Mouse (Mus musculus): ENCODE data around the gene Rreb1. TPM values are rescaled to one million over a fixed set of nuclear protein-coding genes. Genes with fewer than 3 reads are reported as not detected.

The Rreb1 gene
- polyA plus RNA-seq, 1 experiment from 2014 or later, result 11.4 TPM

DNA sequence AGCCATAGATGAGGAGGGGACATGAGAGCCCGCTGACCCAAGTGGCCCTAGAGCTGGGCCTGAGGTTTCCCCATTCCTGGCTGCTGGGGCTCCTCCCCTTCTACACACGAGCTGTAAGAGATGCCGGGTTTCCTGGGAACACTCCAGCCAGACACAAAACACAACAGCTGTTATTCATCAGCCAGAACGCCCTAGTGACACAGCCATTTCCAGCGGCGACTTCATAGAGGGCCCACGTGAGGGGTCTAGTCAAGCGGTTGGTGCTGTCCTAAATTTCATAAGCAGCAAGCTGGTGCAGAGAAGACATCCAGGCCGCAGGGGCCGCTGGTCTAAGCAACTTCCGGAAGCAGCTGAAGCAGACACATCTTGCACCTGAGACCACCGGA lies 188.8 kb downstream of the Rreb1 start:
- Histone ChIP-seq H3K9ac (no peak overlapping the region), H3K27ac (peak overlapping the region; percentile 22; the same call in 1 of the 2 replicates), H3K9me3 (no peaks in the 10 kb centered on the region), H3K4me3 (no peak overlapping the region), H3K4me2 (replicated peaks) (peak overlapping the region; percentile 41), H3K4me1 (peaks cover 32% of the 10 kb centered on the region), H3K36me3 (no peaks in the 10 kb centered on the region), H3K27me3 (no peaks in the 10 kb centered on the region)
- ATAC-seq (ENCODE audit: low FRiP score, low read depth), result peak; percentile 64
- 20% methylated on average over 12 of the region's 12 CpGs for WGBS

DNA sequence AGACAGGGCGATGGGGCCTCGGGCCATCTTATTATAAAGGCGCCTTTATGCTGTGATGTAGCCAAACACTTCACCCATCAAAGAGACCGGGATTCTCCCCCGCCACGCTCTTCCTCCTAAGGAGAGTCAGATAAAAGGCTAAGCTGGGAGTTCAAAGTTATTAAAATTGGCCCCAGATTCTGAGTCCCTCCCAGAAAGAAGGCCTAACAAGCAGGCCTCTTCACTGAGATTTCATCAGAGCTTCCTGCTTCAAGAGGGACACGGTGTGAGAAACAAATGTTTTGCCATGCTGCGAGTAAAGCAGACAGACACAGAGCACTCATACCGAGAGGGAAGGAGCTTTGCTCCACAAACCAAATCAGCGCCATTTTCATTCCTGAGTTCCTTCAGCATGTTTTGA lies 189.4 kb downstream of the Rreb1 start:
- H3K4me2 ChIP-seq (replicated peaks), result peak overlapping the region; percentile 41
- H3K36me3 ChIP-seq, result no peaks in the 10 kb centered on the region; the same call in 1 of the 2 replicates
- no peaks in the 10 kb centered on the region for H3K27me3 ChIP-seq
- H3K4me1 ChIP-seq, result peaks cover 32% of the 10 kb centered on the region
- no peaks in the 10 kb centered on the region for H3K9me3 ChIP-seq
- H3K4me3 ChIP-seq, result no peak overlapping the region
- H3K27ac ChIP-seq, result peak overlapping the region; percentile 22; the same call in 1 of the 2 replicates
- 47% methylated on average over 10 of the region's 10 CpGs for WGBS
- H3K9ac ChIP-seq, result no peak overlapping the region
- no peak for ATAC-seq (ENCODE audit: low FRiP score, low read depth)

DNA sequence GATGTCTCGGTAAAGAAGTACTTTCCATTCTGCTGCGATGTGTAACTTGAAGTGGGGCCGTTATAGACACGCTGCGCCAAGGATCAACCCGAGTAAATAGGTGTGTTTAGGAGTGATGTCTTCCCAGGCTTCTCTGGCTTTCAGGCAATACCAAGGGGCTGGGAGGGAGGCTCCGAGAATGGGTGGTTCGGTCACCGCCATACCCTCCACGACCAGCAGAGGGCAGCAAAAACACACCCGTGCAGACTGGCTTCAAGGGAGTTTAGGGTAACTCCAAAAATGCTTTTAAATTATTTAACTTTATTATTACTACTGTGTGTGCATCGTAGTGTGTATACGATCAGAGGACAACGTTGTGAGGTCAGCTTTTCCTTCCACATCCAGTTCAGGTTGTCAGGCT lies 191.1 kb downstream of the Rreb1 start:
- H3K36me3 ChIP-seq, result no peaks in the 10 kb centered on the region; the same call in 1 of the 2 replicates
- no peak overlapping the region for H3K4me3 ChIP-seq
- no peaks in the 10 kb centered on the region for H3K9me3 ChIP-seq
- H3K27me3 ChIP-seq, result no peaks in the 10 kb centered on the region
- H3K9ac ChIP-seq, result no peak overlapping the region
- no peak overlapping the region; the same call in 1 of the 2 replicates for H3K4me2 ChIP-seq (replicated peaks)
- H3K27ac ChIP-seq, result no peak overlapping the region
- peak; percentile 10; the same call in 1 of the 2 replicates for ATAC-seq (ENCODE audit: low FRiP score, low read depth)
- H3K4me1 ChIP-seq, result peaks cover 30% of the 10 kb centered on the region
- WGBS, result 10% methylated on average over 14 of the region's 14 CpGs

DNA sequence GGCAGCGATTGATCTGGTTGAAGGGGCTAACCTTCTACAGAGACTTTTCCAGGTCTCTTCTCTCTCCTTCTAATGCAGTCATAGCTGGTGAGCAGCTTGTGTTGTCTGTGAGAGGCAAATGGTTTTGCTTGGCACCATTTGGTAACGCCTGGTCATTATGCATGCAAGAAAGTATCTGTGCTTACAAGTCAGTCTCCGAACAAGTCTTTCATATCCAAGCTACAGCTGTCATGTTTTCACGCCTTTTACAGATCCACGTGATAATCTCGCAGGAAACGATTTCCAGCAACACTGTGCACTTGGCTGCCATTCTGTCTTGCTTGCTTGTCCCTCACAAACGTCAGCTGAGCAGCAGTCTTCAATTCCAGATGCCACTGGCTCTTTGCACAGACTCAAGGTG lies 191.8 kb downstream of the Rreb1 start:
- ATAC-seq (ENCODE audit: low FRiP score, low read depth), result no peak
- H3K4me1 ChIP-seq, result peaks cover 24% of the 10 kb centered on the region
- 48% methylated on average over 8 of the region's 8 CpGs for WGBS
- no peaks in the 10 kb centered on the region for H3K9me3 ChIP-seq
- H3K36me3 ChIP-seq, result no peaks in the 10 kb centered on the region; the same call in 1 of the 2 replicates
- no peak overlapping the region for H3K4me3 ChIP-seq
- no peak overlapping the region for H3K27ac ChIP-seq
- no peaks in the 10 kb centered on the region for H3K27me3 ChIP-seq
- H3K4me2 ChIP-seq (replicated peaks), result no peak overlapping the region
- H3K9ac ChIP-seq, result no peak overlapping the region

DNA sequence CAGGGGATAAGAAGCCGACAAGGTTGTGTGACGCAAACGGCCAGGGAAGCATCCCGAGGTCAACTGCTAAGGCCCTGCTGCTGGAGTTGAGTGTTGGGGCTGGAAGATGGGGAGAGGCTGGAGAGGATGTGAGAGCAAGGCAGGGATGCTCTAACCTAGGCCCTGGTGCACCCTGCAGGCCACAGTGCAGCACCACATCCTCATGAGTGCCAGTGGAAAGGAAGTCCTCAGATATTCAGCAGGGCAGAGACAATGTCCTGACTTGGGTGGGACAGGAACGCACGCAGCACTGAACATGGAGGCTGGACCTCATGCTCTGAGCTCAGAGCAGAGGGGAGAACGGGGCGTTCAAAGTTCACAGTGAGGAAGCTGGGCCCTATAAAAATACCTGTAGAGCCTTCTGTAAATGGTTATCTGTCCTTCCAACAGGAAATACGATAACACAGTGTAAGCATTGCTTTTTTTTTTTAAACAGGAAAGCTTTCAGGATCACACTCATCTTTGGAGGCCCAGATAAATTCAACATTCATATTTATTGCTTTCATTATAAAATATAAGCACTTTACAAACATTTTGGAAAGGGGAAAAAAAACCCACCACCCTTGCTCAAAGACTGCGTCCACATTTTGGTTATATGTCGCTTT lies 192.8 kb downstream of the Rreb1 start:
- no peak for ATAC-seq (ENCODE audit: low FRiP score, low read depth)
- no peaks in the 10 kb centered on the region; the same call in 1 of the 2 replicates for H3K36me3 ChIP-seq
- H3K9me3 ChIP-seq, result no peaks in the 10 kb centered on the region
- no peak overlapping the region for H3K27ac ChIP-seq
- H3K4me3 ChIP-seq, result no peak overlapping the region
- WGBS, result 77% methylated on average over 11 of the region's 11 CpGs
- H3K4me1 ChIP-seq, result peaks cover 22% of the 10 kb centered on the region
- H3K27me3 ChIP-seq, result no peaks in the 10 kb centered on the region
- H3K9ac ChIP-seq, result no peak overlapping the region
- H3K4me2 ChIP-seq (replicated peaks), result no peak overlapping the region

DNA sequence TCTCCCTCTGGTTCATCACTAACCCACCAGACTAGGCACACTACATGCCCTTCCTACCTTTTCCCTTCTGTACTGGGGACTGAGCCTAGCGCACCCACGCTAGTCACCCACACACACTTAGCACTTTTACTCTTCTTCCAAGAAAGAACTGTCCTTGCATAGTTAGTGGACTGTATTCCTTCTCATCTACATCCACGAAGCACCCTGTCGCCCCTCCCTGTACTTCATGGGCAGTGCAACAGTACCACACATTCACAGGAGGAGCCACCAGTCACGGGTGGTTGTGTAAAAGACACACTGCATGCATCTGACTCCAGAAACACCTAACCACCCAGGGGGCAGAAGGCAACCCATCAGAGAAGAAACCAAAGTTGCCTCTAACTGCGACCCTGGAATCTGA lies 195.8 kb downstream of the Rreb1 start:
- Histone ChIP-seq H3K27ac (no peak overlapping the region), H3K4me3 (no peak overlapping the region), H3K27me3 (no peaks in the 10 kb centered on the region), H3K9me3 (no peaks in the 10 kb centered on the region), H3K4me2 (replicated peaks) (no peak overlapping the region), H3K9ac (no peak overlapping the region), H3K4me1 (0 out of 2 replicates have a peak, but pooled peaks cover 6% of the 10 kb centered on the region), H3K36me3 (peaks cover 25% of the 10 kb centered on the region)
- ATAC-seq (ENCODE audit: low FRiP score, low read depth), result no peak
- whole genome bisulfite sequencing, result 89% methylated on average over 6 of the region's 6 CpGs

DNA sequence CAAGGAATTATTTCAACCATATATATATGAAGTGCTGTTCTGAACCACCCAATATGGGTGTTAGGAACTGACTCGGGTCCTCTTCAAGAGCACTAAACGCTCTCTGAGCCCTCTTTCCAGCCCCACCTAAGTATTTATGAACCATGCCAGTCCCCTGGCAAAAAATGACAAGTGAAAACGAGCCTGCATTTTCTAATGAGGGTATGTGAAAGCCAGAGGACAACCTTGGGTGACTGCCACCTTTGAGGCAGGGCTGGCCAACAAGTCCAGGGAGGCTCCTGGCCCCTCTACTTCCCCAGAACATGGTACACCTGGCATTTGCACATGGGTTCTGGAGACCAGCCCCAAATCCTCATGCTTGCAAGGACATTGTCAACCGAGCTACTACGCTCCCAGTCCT lies 196.5 kb downstream of the Rreb1 start:
- Histone ChIP-seq H3K4me3 (no peak overlapping the region), H3K36me3 (peaks cover 31% of the 10 kb centered on the region), H3K9me3 (no peaks in the 10 kb centered on the region), H3K27me3 (no peaks in the 10 kb centered on the region), H3K9ac (no peak overlapping the region), H3K4me2 (replicated peaks) (no peak overlapping the region), H3K27ac (no peak overlapping the region), H3K4me1 (0 out of 2 replicates have a peak, but pooled peaks cover 6% of the 10 kb centered on the region)
- ATAC-seq (ENCODE audit: low FRiP score, low read depth), result no peak; the same call in 1 of the 2 replicates
- 81% methylated on average over 5 of the region's 5 CpGs for WGBS

DNA sequence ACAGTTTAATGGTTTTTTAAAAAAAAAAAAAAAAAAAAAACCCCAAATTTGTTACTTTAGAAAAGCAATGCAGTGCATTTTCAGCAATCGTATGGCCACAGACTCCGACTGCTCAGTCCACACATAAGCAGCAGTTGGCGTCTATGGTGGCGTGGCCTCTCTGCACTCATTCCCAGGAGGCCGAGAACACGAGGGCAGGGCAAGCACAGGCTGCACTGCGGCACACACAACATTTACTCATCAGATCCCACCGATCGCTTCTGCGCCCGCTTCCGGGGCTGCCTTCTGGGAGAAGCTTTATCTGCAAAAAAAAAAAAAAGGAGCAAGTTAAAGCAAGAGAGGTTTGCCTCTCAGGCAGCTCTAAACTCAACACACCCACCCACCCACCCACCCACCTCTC lies 201.3 kb downstream of the Rreb1 start:
- no peak overlapping the region for H3K4me2 ChIP-seq (replicated peaks)
- H3K4me3 ChIP-seq, result no peak overlapping the region
- H3K4me1 ChIP-seq, result no peaks in the 10 kb centered on the region
- no peak overlapping the region for H3K27ac ChIP-seq
- H3K36me3 ChIP-seq, result peaks cover 72% of the 10 kb centered on the region
- ATAC-seq (ENCODE audit: low FRiP score, low read depth), result no peak
- H3K9me3 ChIP-seq, result no peaks in the 10 kb centered on the region
- H3K9ac ChIP-seq, result no peak overlapping the region
- H3K27me3 ChIP-seq, result no peaks in the 10 kb centered on the region
- WGBS, result 94% methylated on average over 12 of the region's 12 CpGs

DNA sequence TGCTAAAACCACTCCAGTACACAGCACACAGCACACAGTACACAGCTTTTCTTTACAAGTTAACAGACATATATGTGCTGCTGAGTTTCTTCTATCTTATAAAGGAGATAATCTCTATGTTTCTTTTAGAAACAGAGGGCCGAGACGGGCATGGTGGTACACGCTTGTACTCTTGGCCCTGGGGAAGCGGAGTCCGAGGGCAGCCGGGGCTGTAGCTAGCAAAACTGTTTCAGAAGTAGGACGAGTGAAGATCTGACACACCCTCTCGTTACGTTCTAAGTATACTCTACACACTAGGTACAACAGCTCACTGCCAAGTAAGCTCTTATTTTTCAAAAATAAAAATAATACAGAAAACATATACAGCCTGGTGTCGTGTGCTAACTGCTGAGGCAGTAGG lies 202.1 kb downstream of the Rreb1 start:
- no peak overlapping the region for H3K4me3 ChIP-seq
- no peak for ATAC-seq (ENCODE audit: low FRiP score, low read depth)
- H3K4me1 ChIP-seq, result no peaks in the 10 kb centered on the region
- H3K9ac ChIP-seq, result no peak overlapping the region
- no peak overlapping the region for H3K4me2 ChIP-seq (replicated peaks)
- no peak overlapping the region for H3K27ac ChIP-seq
- no peaks in the 10 kb centered on the region for H3K27me3 ChIP-seq
- no peaks in the 10 kb centered on the region for H3K9me3 ChIP-seq
- peaks cover 77% of the 10 kb centered on the region for H3K36me3 ChIP-seq
- WGBS, result 95% methylated on average over 10 of the region's 10 CpGs

DNA sequence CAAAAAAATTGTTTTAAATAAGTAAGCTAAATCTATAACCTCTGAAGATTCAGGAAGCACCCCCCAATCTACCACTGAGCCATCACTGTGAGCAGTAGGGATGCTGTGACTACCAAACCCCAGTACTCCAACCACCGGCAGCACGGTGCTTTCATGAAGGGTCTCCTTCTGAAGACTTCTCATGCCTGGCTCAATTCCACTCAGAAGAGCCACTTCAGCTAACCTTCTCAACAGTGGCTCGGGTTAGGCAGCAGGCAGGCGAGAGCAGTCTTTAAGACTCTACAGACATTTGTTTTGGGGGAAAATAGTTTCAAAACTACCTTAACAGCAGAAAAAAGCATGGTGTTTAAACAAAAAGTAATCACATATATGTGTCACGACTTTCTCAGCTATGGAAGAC lies 202.9 kb downstream of the Rreb1 start:
- 92% methylated on average over 5 of the region's 5 CpGs for WGBS
- H3K4me3 ChIP-seq, result no peak overlapping the region
- H3K36me3 ChIP-seq, result peaks cover 83% of the 10 kb centered on the region
- H3K4me2 ChIP-seq (replicated peaks), result no peak overlapping the region
- no peak overlapping the region for H3K9ac ChIP-seq
- H3K9me3 ChIP-seq, result no peaks in the 10 kb centered on the region
- no peak for ATAC-seq (ENCODE audit: low FRiP score, low read depth)
- H3K27ac ChIP-seq, result no peak overlapping the region
- no peaks in the 10 kb centered on the region for H3K27me3 ChIP-seq
- H3K4me1 ChIP-seq, result no peaks in the 10 kb centered on the region

DNA sequence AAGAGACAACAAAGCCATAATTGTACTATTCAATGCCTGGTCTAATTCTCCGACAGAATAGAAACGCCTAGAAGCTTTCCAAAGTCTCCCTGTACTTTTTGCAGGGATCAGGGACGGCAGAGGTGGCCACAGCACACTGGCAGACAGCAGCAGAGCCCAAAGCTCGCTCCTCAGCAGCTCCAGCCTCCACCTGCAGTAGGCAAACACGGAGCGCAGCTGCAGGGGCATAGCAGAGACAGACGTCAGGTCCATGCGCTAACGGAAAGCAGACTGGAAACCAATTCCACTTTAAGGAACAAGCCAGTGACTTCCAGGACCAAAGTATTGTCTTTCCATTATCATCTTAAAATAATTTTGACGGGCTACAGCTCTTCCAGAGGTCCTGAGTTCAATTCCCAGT lies 208.0 kb downstream of the Rreb1 start:
- H3K4me2 ChIP-seq (replicated peaks), result no peak overlapping the region
- H3K4me1 ChIP-seq, result no peaks in the 10 kb centered on the region
- no peaks in the 10 kb centered on the region for H3K9me3 ChIP-seq
- WGBS, result 84% methylated on average over 10 of the region's 10 CpGs
- H3K36me3 ChIP-seq, result peaks cover 90% of the 10 kb centered on the region
- no peaks in the 10 kb centered on the region for H3K27me3 ChIP-seq
- no peak overlapping the region for H3K27ac ChIP-seq
- H3K9ac ChIP-seq, result no peak overlapping the region
- ATAC-seq (ENCODE audit: low FRiP score, low read depth), result no peak
- no peak overlapping the region for H3K4me3 ChIP-seq

DNA sequence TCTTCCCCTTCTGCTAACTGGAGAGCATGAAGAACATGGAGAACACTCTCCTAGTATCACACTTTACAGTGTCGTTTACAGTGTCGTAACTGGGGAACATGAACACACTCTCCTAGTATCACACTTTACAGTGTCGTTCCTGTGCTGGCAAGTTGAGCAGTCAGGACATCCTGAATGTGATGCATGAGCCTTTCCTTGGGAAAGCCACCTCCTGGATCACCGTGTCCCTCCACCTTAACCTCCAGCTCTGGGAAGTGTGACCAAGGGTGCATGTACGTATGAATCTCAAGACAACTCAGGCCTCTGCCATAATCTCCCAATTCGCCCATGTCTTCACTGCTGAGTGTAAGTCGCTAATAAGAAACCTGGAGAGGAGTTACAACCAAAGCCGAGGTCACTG lies 211.5 kb downstream of the Rreb1 start:
- H3K27me3 ChIP-seq, result no peaks in the 10 kb centered on the region
- no peak for ATAC-seq (ENCODE audit: low FRiP score, low read depth)
- H3K9ac ChIP-seq, result no peak overlapping the region
- peaks cover 9% of the 10 kb centered on the region for H3K4me1 ChIP-seq
- 87% methylated on average over 8 of the region's 8 CpGs for WGBS
- no peaks in the 10 kb centered on the region for H3K9me3 ChIP-seq
- H3K27ac ChIP-seq, result no peak overlapping the region
- H3K36me3 ChIP-seq, result peaks cover 63% of the 10 kb centered on the region
- H3K4me3 ChIP-seq, result no peak overlapping the region
- no peak overlapping the region for H3K4me2 ChIP-seq (replicated peaks)

Data from limb, embryonic 13.5 days (tissue).